Mouse (Mus musculus) kidney, postnatal 0 days (tissue): ENCODE results near the gene Rgs11. TPM values are rescaled to one million over a fixed set of nuclear protein-coding genes. Genes with fewer than 3 reads are reported as not detected.

Experiments used
- ATAC-seq: fragments of 200-750 bp; cut with Nextera tagmentation; replicated peaks from 2 replicates; pipeline ENCODE4 v1.8.0; 2017; ENCODE audit warnings: low read depth, moderate number of reproducible peaks, moderate TSS enrichment, moderate library complexity; ENCODE audit not compliant: low FRiP score
- DNase-seq: peaks from one replicate; pipeline ENCODE4 v3.0.0-alpha.2; 2016; ENCODE audit warnings: low spot score
- H3K27ac ChIP-seq: fragments of 300-500 bp; sonication (generic); 2 replicates; pipeline ENCODE4 v1.5.1; 2014; ENCODE audit warnings: mild to moderate bottlenecking
- H3K27me3 ChIP-seq: fragments of 300-500 bp; sonication (generic); 2 replicates; pipeline ENCODE4 v1.6.1; 2014; ENCODE audit warnings: low read length, mixed read lengths; ENCODE audit not compliant: insufficient read depth
- H3K36me3 ChIP-seq: fragments of 300-500 bp; sonication (generic); 2 replicates; pipeline ENCODE4 v1.6.1; 2014; ENCODE audit warnings: low read length, mixed read lengths; ENCODE audit not compliant: insufficient read depth
- H3K4me1 ChIP-seq: fragments of 300-500 bp; sonication (generic); replicated peaks from 2 replicates; pipeline ENCODE4 v1.6.1; 2014; ENCODE audit warnings: antibody characterized with exemption, low read length, mixed read lengths; ENCODE audit not compliant: insufficient read depth
- H3K4me2 ChIP-seq: fragments of 300-500 bp; sonication (generic); 2 replicates; pipeline ENCODE4 v1.6.1; 2014; ENCODE audit warnings: mild to moderate bottlenecking, low read length, moderate library complexity, mixed read lengths
- H3K4me3 ChIP-seq: fragments of 300-500 bp; sonication (generic); replicated peaks from 2 replicates; pipeline ENCODE4 v1.5.1; 2014; ENCODE audit warnings: low read depth, low read length
- H3K9ac ChIP-seq: fragments of 300-500 bp; sonication (generic); 2 replicates; pipeline ENCODE4 v1.6.1; 2014; ENCODE audit warnings: low read depth, low read length
- H3K9me3 ChIP-seq: fragments of 300-500 bp; sonication (generic); replicated peaks from 2 replicates; pipeline ENCODE4 v1.6.1; 2016; ENCODE audit warnings: low read length, inconsistent platforms, mixed read lengths
- CTCF ChIP-seq: IDR thresholded peaks from 2 replicates; pipeline ENCODE4 v1.5.1; 2016; ENCODE audit warnings: antibody characterized with exemption, low read depth, mild to moderate bottlenecking, moderate library complexity
- WGBS: fragments of 180-500 bp; shearing (Covaris S2); extraction: QIAGEN DNeasy Blood & Tissue Kit; methylation state at CpG from one replicate; pipeline ENCODE4 v1.1.7; 2014; 5-methylcytosine and 5-hydroxymethylcytosine counted together
- polyA plus RNA-seq: library from polyadenylated mRNA; unstranded; fragments of >200 nt; fragmentation: Nextera tagmentation; extraction: Ambion mirVana; gene quantifications from 2 replicates; pipeline ENCODE4 v1.2.1, GENCODE M21; 2015

Gene Rgs11
- polyA plus RNA-seq, 1 experiment from 2014 or later = 9.1 TPM

GRCm38 (mm10) chr17:26235077-26235815, 32.5 kb downstream of the Rgs11 start:
- H3K27me3 ChIP-seq = no peaks in the 10 kb centered on the region
- no peaks in the 10 kb centered on the region for H3K36me3 ChIP-seq
- no peak overlapping the region for H3K9ac ChIP-seq
- no peaks in the 10 kb centered on the region for H3K9me3 ChIP-seq
- no peaks in the 10 kb centered on the region for H3K4me1 ChIP-seq
- DNase-seq (no peak), ATAC-seq (no peak)
- TF ChIP-seq CTCF = no peak
- 61% methylated on average over 13 of the region's 13 CpGs for WGBS
- no peak overlapping the region for H3K4me2 ChIP-seq
- H3K27ac ChIP-seq = peak overlapping the region; percentile 32
- no peak overlapping the region for H3K4me3 ChIP-seq

- Histone ChIP-seq H3K36me3 (no peaks in the 10 kb centered on the region), H3K9me3 (no peaks in the 10 kb centered on the region), H3K4me2 (no peak overlapping the region), H3K4me1 (0 out of 2 replicates have a peak, but pooled peaks cover 2% of the 10 kb centered on the region), H3K4me3 (no peak overlapping the region), H3K27ac (no peak overlapping the region), H3K9ac (no peak overlapping the region), H3K27me3 (no peaks in the 10 kb centered on the region)
- WGBS = 79% methylated on average over 10 of the region's 10 CpGs
- ATAC-seq (no peak), DNase-seq (no peak)
- no peak for TF ChIP-seq CTCF
Observed at GRCm38 (mm10) chr17:26237667-26238066, 34.9 kb downstream of the Rgs11 start.

- Histone ChIP-seq H3K9me3 (no peaks in the 10 kb centered on the region), H3K4me2 (no peak overlapping the region), H3K27me3 (no peaks in the 10 kb centered on the region), H3K36me3 (no peaks in the 10 kb centered on the region), H3K4me1 (0 out of 2 replicates have a peak, but pooled peaks cover 6% of the 10 kb centered on the region), H3K9ac (no peak overlapping the region), H3K27ac (no peak overlapping the region), H3K4me3 (no peak overlapping the region)
- WGBS = 75% methylated on average over 2 of the region's 2 CpGs
- DNase-seq (no peak), ATAC-seq (no peak)
- no peak for TF ChIP-seq CTCF
Observed at GRCm38 (mm10) chr17:26239551-26239950, 36.8 kb downstream of the Rgs11 start.

GRCm38 (mm10) chr17:26240120-26240790, 37.5 kb downstream of the Rgs11 start:
- Histone ChIP-seq H3K4me3 (no peak overlapping the region), H3K27me3 (no peaks in the 10 kb centered on the region), H3K9me3 (no peaks in the 10 kb centered on the region), H3K36me3 (no peaks in the 10 kb centered on the region), H3K9ac (no peak overlapping the region), H3K4me1 (0 out of 2 replicates have a peak, but pooled peaks cover 6% of the 10 kb centered on the region), H3K4me2 (no peak overlapping the region), H3K27ac (no peak overlapping the region)
- ATAC-seq = no peak
- WGBS = 69% methylated on average over 6 of the region's 6 CpGs
- no peak for DNase-seq
- no peak for TF ChIP-seq CTCF

- no peak for ATAC-seq
- 81% methylated on average over 6 of the region's 6 CpGs for WGBS
- Histone ChIP-seq H3K4me1 (0 out of 2 replicates have a peak, but pooled peaks cover 6% of the 10 kb centered on the region), H3K4me2 (no peak overlapping the region), H3K9me3 (no peaks in the 10 kb centered on the region), H3K27ac (no peak overlapping the region), H3K36me3 (no peaks in the 10 kb centered on the region), H3K9ac (no peak overlapping the region), H3K27me3 (no peaks in the 10 kb centered on the region), H3K4me3 (no peak overlapping the region)
- DNase-seq = no peak
- no peak for TF ChIP-seq CTCF
Observed at GRCm38 (mm10) chr17:26240990-26241389, 38.2 kb downstream of the Rgs11 start.

GRCm38 (mm10) chr17:26243471-26244100, 40.8 kb downstream of the Rgs11 start:
- peak; percentile 57 for TF ChIP-seq CTCF
- DNase-seq = peak; percentile 74
- H3K27ac ChIP-seq = peak overlapping the region; percentile 88
- H3K4me3 ChIP-seq = peak overlapping the region; percentile 60
- 0 out of 2 replicates have a peak, but pooled peaks cover 6% of the 10 kb centered on the region for H3K4me1 ChIP-seq
- H3K27me3 ChIP-seq = no peaks in the 10 kb centered on the region
- under 1% methylated on average over 32 of the region's 32 CpGs for WGBS
- H3K4me2 ChIP-seq = peak overlapping the region; percentile 74
- no peaks in the 10 kb centered on the region for H3K36me3 ChIP-seq
- peak overlapping the region; percentile 55 for H3K9ac ChIP-seq
- H3K9me3 ChIP-seq = no peaks in the 10 kb centered on the region
- peak; percentile 17 for ATAC-seq
